Mouse (Mus musculus): ENCODE data around the gene Ifitm6. TPM values are rescaled to one million over a fixed set of nuclear protein-coding genes. Genes with fewer than 3 reads are reported as not detected.
"Not testable (repeated sequence)": the region's sequence is repeated elsewhere in the genome, so short reads cannot be mapped to it uniquely, and the experiment has no call there.

Gene Ifitm6
- polyA plus RNA-seq, 1 experiment from 2014 or later = 1.6 TPM

DNA sequence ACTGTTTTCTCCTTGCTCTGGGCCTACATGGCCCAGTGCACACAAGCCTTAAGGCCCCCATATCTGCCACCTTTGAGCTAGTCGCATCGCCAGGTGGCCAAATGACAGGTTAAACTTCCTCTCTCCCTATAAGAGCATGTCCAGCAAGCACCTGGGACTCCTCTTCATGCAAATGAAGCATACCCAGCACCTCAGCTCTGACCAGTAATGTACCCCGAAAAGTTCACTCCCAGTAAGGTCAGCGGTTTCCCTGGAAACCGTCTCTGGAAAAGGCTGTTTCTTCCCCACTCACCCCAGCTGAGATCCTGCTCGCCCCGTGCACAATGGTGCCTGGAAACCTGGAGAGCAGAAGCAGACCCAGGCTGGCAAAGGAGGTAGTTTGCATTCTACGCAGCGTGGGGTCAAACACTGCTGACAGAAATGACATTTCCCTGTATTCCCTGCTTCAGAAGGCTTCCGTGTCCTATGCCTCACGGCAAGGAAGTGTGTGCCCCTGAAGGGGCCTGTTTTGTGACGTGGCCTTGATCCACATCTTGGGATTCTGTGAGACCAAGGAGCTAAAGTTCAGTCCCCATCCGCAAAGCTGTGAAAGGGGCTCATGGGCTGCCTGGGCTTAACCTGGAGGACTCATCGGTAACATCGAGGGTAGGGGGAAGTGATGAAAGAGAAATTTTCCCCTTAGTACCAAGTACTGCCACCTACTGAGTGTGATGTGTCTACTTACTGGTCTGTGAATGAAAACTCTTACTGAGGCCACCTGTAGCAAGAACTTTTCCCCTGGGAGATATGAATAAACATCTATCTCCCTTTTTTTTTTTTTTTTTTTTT lies 16.6 kb downstream of the Ifitm6 start:
- no peaks in the 10 kb centered on the region for H3K36me3 ChIP-seq
- no peak for ATAC-seq (ENCODE audit: borderline replicate concordance, extremely low read depth, low FRiP score, low TSS enrichment)
- WGBS = 72% methylated on average over 15 of the region's 15 CpGs

DNA sequence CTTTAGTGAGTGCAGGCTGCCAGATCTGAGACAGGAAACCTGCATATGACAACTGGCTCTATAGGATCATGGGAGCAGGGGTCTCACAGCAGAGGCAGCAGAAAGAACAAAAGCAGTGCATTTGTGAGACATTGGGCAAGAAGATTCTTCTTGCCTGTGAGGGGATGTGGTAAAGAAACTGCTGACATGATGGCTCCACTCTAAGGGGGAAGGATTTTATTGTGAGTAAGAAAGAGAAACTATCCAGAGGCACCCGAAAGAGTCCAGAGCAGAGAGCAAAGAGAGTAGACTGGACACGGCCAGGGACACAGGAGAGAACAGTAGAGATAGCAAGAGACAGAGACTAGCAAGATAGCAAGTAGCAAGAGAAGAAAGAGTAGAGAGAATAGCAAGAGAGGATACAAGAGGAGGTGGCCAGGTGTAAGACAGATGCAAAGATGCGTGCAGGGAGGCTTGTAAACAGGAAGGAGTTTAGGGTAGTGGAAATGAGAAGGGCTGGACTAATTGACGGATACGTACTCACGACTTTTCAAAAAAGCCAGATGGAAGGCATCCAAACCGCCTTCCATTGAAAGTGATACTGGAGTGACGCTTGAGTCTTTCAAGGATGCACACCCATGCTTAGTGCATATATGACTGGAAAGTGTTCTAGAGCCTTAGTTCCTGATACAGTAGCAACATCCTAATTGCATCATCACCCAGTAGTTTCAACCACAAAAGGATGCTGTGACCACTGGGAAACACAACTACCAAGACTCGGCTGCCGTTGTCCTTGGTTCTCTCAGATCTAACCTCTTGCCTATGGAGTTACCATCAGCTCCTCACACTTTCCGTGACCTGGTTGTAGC lies 18.6 kb downstream of the Ifitm6 start:
- Histone ChIP-seq H3K4me2 (no peak overlapping the region), H3K9ac (no peak overlapping the region), H3K4me1 (no peaks in the 10 kb centered on the region), H3K36me3 (no peaks in the 10 kb centered on the region), H3K27ac (no peak overlapping the region), H3K9me3 (no peaks in the 10 kb centered on the region), H3K27me3 (no peaks in the 10 kb centered on the region), H3K4me3 (no peak overlapping the region)
- WGBS = 66% methylated on average over 11 of the region's 11 CpGs
- ATAC-seq (ENCODE audit: borderline replicate concordance, extremely low read depth, low FRiP score, low TSS enrichment) = no peak

More for the DNA sequence above, 16.6 kb downstream of the Ifitm6 start:
- no peaks in the 10 kb centered on the region for H3K4me1 ChIP-seq
- H3K4me3 ChIP-seq = no peak overlapping the region
- no peak overlapping the region for H3K27ac ChIP-seq
- H3K9ac ChIP-seq = no peak overlapping the region
- no peaks in the 10 kb centered on the region for H3K9me3 ChIP-seq
- H3K27me3 ChIP-seq = no peaks in the 10 kb centered on the region
- H3K4me2 ChIP-seq = no peak overlapping the region

DNA sequence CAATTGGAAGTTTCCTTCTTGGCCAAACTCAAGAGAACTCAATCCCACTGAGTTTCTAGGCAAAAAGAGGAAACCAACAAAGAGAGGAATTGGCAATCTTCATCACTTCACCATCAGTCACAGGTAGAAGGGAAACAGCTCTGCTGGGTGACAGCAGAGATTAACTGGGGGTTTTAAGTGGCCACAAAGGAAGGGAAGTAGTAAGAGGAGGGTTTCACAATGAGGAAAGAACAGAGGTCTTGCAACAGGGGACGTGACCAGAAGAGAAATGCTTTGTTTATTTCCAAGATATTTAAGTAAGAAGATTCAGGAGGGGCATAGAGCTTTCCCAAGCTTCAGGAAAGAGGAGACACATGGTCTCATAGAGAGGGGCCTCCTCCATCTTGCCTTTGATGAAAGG lies 19.9 kb downstream of the Ifitm6 start:
- H3K4me1 ChIP-seq = no peaks in the 10 kb centered on the region
- no peak overlapping the region for H3K27ac ChIP-seq
- H3K36me3 ChIP-seq = no peaks in the 10 kb centered on the region
- no peak overlapping the region for H3K4me2 ChIP-seq
- no peak overlapping the region for H3K4me3 ChIP-seq
- H3K9me3 ChIP-seq = no peaks in the 10 kb centered on the region
- ATAC-seq (ENCODE audit: borderline replicate concordance, extremely low read depth, low FRiP score, low TSS enrichment) = no peak
- H3K9ac ChIP-seq = no peak overlapping the region
- 30% methylated on average over 1 of the region's 1 CpGs for WGBS
- no peaks in the 10 kb centered on the region for H3K27me3 ChIP-seq

DNA sequence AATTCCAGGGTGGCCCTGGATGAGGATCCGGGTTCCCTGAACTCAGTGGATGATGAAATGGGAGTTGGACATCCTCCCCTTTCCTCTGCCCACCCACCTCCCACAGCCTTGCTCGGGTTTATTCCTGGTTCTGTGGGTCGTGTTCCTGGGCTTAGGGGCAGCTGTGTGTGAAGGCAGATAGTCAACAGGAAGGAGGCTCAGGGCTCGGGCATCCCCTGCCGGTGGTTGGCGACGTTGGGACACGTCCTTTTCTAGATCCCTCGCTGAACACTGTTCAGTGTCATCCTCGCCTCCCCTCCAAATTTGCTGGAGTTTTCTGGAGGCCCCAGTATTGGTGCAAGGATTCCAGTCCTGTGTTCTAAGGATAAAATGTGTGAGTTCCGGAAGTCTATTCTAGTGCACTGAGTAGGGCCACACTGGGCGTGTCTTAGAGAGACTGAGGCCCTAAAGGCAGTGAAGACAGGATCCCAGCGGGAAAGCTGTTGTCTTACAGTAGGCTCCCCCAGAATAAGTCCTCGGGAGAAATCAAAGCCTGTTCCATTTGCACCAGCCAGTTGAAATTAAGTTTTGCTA lies 26.5 kb downstream of the Ifitm6 start:
- Histone ChIP-seq H3K27ac (no peak overlapping the region), H3K4me1 (peaks cover 6% of the 10 kb centered on the region; the same call in 1 of the 2 replicates), H3K9ac (no peak overlapping the region), H3K4me2 (no peak overlapping the region), H3K4me3 (no peak overlapping the region), H3K27me3 (no peaks in the 10 kb centered on the region), H3K36me3 (no peaks in the 10 kb centered on the region), H3K9me3 (no peaks in the 10 kb centered on the region)
- ATAC-seq (ENCODE audit: borderline replicate concordance, extremely low read depth, low FRiP score, low TSS enrichment) = no peak
- WGBS = 79% methylated on average over 14 of the region's 14 CpGs

DNA sequence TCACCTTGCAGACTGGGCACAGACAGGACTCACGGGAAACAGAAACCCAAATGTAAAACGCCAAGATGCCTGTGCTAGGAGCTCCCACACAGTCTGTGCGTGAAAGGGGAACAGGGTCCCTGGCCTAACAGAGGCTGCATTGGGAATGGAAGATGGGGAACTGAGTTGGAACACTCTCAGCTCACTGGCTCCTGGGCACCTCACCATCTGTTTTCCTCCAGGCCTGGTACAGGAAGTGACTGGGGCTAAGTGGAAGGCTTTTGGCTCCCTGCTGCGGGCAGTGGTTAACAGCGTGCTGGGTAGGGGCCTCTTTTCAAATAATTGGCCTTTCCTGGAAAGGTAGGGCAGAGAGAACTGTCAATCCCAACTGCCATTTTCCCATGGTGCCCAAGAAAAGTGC lies 27.1 kb downstream of the Ifitm6 start:
- no peak overlapping the region for H3K27ac ChIP-seq
- H3K4me3 ChIP-seq = no peak overlapping the region
- peaks cover 6% of the 10 kb centered on the region; the same call in 1 of the 2 replicates for H3K4me1 ChIP-seq
- no peaks in the 10 kb centered on the region for H3K36me3 ChIP-seq
- no peak for ATAC-seq (ENCODE audit: borderline replicate concordance, extremely low read depth, low FRiP score, low TSS enrichment)
- 46% methylated on average over 5 of the region's 5 CpGs for WGBS
- no peaks in the 10 kb centered on the region for H3K9me3 ChIP-seq
- no peak overlapping the region for H3K9ac ChIP-seq
- H3K4me2 ChIP-seq = no peak overlapping the region
- H3K27me3 ChIP-seq = no peaks in the 10 kb centered on the region

DNA sequence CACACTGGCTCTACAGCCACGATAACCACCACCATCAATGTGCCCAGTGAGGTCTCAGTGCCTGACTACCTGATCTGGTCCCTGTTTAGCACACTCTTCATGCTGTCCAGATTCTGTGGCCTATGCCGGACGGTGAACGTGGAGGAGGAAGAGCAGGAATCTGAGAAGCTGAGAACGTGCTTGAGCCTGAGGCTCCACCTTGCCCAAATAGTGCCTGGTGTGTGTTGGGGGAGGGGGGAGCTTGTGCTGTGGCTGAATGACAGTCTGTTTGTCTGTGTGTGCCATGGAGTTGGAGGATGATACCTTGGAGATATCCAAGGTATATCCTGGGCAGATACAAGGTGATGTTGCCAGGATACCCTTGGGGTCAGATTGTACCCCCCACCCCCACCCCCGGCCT lies 27.5 kb downstream of the Ifitm6 start:
- H3K9me3 ChIP-seq = no peaks in the 10 kb centered on the region
- no peak overlapping the region for H3K4me3 ChIP-seq
- H3K27ac ChIP-seq = no peak overlapping the region
- no peaks in the 10 kb centered on the region for H3K27me3 ChIP-seq
- no peaks in the 10 kb centered on the region for H3K36me3 ChIP-seq
- no peak for ATAC-seq (ENCODE audit: borderline replicate concordance, extremely low read depth, low FRiP score, low TSS enrichment)
- no peak overlapping the region for H3K9ac ChIP-seq
- no peak overlapping the region for H3K4me2 ChIP-seq
- peaks cover 6% of the 10 kb centered on the region; the same call in 1 of the 2 replicates for H3K4me1 ChIP-seq
- WGBS = 46% methylated on average over 6 of the region's 6 CpGs

DNA sequence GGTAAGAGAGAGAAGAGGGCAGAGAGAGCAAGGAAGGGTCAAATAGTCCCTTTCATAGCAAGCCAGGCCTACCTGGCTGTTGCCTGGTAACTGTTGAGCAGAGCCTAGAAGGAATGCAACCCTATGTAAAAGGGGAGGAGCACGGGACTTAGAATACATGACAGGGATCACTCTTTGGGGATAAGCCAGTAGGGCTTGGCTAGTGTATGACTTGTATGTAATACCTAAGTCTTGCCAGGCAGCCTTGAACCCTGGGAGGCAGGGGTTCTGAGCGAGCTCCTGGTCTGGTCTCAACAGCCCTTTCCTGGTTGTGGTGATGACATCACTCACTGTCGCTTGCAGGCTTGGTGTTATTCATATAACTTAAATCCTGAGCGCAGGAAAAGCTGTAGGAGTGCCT lies 28.7 kb downstream of the Ifitm6 start:
- no peak overlapping the region for H3K4me3 ChIP-seq
- WGBS = 53% methylated on average over 4 of the region's 4 CpGs
- no peak for ATAC-seq (ENCODE audit: borderline replicate concordance, extremely low read depth, low FRiP score, low TSS enrichment)
- no peaks in the 10 kb centered on the region for H3K36me3 ChIP-seq
- H3K9ac ChIP-seq = no peak overlapping the region
- no peak overlapping the region for H3K27ac ChIP-seq
- H3K9me3 ChIP-seq = no peaks in the 10 kb centered on the region
- no peak overlapping the region for H3K4me2 ChIP-seq
- no peaks in the 10 kb centered on the region for H3K27me3 ChIP-seq
- H3K4me1 ChIP-seq = peaks cover 6% of the 10 kb centered on the region; the same call in 1 of the 2 replicates

DNA sequence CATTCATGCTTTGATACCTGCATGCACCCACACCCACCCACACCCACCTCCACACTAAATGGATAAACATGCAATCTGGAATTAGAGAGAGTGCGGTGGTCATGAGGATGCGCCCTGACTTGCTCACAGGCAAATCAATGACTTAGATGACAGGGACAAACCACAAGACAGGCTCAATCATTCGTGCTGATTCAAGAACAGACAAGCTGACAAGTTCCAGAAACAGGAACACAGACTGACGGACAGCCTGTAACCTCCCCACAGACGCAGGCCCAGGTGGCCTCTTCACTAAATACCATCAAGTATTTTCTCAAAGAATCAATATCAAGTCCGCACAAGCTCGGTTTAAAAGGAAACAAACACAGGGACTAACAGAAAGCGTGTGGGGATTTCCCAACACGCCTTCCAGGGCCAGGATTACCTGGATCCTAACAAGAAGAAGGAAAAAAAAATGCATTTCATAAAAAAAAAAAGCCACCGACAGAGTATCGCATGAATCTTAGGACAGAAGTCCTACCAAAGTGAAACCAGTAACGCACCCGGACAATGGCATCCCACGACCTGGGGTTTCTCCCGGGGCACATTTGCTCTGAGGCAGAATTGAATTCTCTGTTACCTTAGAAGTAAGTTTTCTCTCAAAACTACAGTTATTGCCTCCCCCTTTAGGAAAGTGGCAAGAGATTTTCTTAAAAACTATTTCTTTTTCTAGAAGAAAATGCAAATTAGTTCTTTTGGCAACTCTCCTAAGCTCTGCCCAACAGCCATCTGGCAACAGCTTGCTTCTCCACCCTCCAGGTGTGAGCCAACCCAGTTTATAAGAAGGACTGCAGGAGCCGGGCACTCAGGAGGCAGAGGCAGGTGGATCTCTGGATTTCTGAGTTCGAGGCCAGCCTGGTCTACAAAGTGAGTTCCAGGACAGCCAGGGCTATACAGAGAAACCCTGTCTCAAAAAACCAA lies 30.3 kb downstream of the Ifitm6 start:
- 78% methylated on average over 17 of the region's 17 CpGs for WGBS
- H3K36me3 ChIP-seq = no peaks in the 10 kb centered on the region
- no peak overlapping the region for H3K9ac ChIP-seq
- H3K27me3 ChIP-seq = no peaks in the 10 kb centered on the region
- H3K4me3 ChIP-seq = no peak overlapping the region
- ATAC-seq (ENCODE audit: borderline replicate concordance, extremely low read depth, low FRiP score, low TSS enrichment) = no peak
- H3K4me1 ChIP-seq = peaks cover 6% of the 10 kb centered on the region; the same call in 1 of the 2 replicates
- H3K4me2 ChIP-seq = no peak overlapping the region
- no peaks in the 10 kb centered on the region for H3K9me3 ChIP-seq
- H3K27ac ChIP-seq = no peak overlapping the region

DNA sequence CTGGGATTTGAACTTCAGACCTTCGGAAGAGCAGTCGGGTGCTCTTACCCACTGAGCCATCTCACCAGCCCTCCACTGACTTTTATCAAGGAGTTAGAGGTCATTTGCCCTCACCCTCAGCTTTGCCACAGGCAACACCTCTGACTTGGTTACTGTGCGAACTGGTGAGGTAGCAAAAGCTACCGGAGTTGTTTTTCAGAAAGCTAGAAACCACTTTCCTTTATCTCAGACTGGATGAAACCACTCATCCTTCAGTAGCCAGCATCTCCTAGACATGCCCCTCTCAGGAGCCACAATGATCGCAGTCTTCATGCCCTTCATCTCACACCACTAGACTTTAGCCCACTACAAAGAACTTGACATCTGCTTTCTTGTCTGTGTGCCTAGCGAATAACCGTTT lies 34.8 kb downstream of the Ifitm6 start:
- Histone ChIP-seq H3K4me3 (no peak overlapping the region), H3K27me3 (no peaks in the 10 kb centered on the region), H3K9ac (no peak overlapping the region), H3K4me1 (no peaks in the 10 kb centered on the region), H3K27ac (no peak overlapping the region), H3K9me3 (no peaks in the 10 kb centered on the region), H3K36me3 (no peaks in the 10 kb centered on the region), H3K4me2 (no peak overlapping the region)
- WGBS = 81% methylated on average over 7 of the region's 7 CpGs
- no peak for ATAC-seq (ENCODE audit: borderline replicate concordance, extremely low read depth, low FRiP score, low TSS enrichment)

DNA sequence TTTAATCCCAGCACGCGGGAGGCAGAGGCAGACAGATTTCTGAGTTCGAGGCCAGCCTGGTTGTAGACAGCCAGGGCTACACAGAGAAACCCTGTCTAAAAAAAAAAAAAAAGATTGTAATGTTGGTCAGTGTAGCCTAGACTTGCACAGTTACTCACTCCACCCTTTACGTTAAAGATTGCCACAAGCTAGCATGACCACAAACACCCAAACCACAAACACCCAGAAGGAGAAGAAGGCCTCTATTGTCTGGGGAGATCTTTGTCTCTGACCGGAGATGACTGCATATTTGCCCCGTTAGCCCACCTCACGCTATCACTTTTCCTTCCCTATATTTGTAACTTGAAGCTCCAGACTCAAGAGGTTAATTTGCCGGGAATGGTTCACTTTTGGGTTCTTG lies 36.0 kb downstream of the Ifitm6 start:
- no peaks in the 10 kb centered on the region for H3K27me3 ChIP-seq
- H3K4me3 ChIP-seq = no peak overlapping the region
- no peak overlapping the region for H3K9ac ChIP-seq
- H3K27ac ChIP-seq = no peak overlapping the region
- ATAC-seq (ENCODE audit: borderline replicate concordance, extremely low read depth, low FRiP score, low TSS enrichment) = no peak
- H3K36me3 ChIP-seq = no peaks in the 10 kb centered on the region
- WGBS = 87% methylated on average over 8 of the region's 8 CpGs
- no peak overlapping the region for H3K4me2 ChIP-seq
- no peaks in the 10 kb centered on the region for H3K4me1 ChIP-seq
- H3K9me3 ChIP-seq = no peaks in the 10 kb centered on the region

DNA sequence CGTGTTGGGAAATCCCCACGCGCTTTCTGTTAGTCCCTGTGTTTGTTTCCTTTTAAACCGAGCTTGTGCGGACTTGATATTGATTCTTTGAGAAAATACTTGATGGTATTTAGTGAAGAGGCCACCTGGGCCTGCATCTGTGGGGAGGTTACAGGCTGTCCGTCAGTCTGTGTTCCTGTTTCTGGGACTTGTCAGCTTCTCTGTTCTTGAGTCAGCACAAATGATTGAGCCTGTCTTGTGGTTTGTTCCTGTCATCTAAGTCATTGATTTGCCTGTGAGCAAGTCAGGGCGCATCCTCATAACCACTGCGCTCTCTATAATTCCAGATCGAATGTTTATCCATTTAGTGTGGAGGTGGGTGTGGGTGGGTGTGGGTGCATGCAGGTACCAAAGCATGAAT lies 41.0 kb downstream of the Ifitm6 start:
- not testable (repeated sequence) for H3K4me1 ChIP-seq; ATAC-seq (ENCODE audit: borderline replicate concordance, extremely low read depth, low FRiP score, low TSS enrichment); H3K9ac ChIP-seq; H3K4me2 ChIP-seq; H3K4me3 ChIP-seq; H3K9me3 ChIP-seq; H3K36me3 ChIP-seq; H3K27ac ChIP-seq; H3K27me3 ChIP-seq
- WGBS = 88% methylated on average over 9 of the region's 9 CpGs

Measured in lung, embryonic 15.5 days (tissue).